ENCODE assay signal across 20 mouse cellular contexts in genomic region chr3:23435016-23435415, GRCm38 (mm10).
DNase-seq lines count a peak whose midpoint lies in the region; ATAC-seq and TF ChIP-seq lines count a peak whose summit lies in the region.
"Had no signal": no experiment of that assay in that cellular context is flagged by ENCODE, and none has a peak within 500 bp of the region (broad histone marks: within the 10 kb centered on the region; RNA-seq: fewer than 3 reads in every experiment).

No protein-coding gene starts in this region.

- TF ChIP-seq EP300 in CH12.LX (IDR thresholded peaks at IDR 0.05; ENCODE audit: low read length) (no peak), MEL (IDR thresholded peaks at IDR 0.05; ENCODE audit: low read depth in 1 of 2, low read length in 2 of 2) (no peak)

- H3K9ac ChIP-seq in CH12.LX (ENCODE audit: insufficient read depth, low read depth) (no peak overlapping the region), MEL (ENCODE audit: control insufficient read depth, low read depth, low read length, poor library complexity, severe bottlenecking) (no peak overlapping the region)
- H3K9ac ChIP-seq in liver, embryonic 11.5 days (ENCODE audit: low read depth, low read length): no peak overlapping the region
- H3K9ac ChIP-seq in kidney, embryonic 14.5 days (ENCODE audit: low read depth, low read length): no peak overlapping the region

- H3K4me3 ChIP-seq in CH12.LX (replicated peaks in 1 of 3; ENCODE audit: low read depth in 2 of 3, low read length in 2 of 3, poor library complexity in 1 of 3) (no peak overlapping the region), MEL (ENCODE audit: control insufficient read depth in 1 of 2, insufficient read depth in 1 of 2, low read depth in 2 of 2, low read length in 2 of 2) (no peak overlapping the region)
- no peak overlapping the region for H3K4me3 ChIP-seq in liver, embryonic 11.5 days (ENCODE audit: low read depth, low read length)
- H3K4me3 ChIP-seq in kidney, embryonic 14.5 days (ENCODE audit: low read length): no peak overlapping the region

- ATAC-seq in liver, embryonic 11.5 days (replicated peaks; ENCODE audit: low FRiP score): no peak
- ATAC-seq in kidney, embryonic 14.5 days (ENCODE audit: low FRiP score, low TSS enrichment): no peak
- ATAC-seq: activated CD4-positive, CD25-positive, alpha-beta regulatory T cell, adult 4 months; CD4-positive, CD25-positive, alpha-beta regulatory T cell, adult 4 months; Patski had no signal

- TF ChIP-seq RAD21 in CH12.LX (IDR thresholded peaks at IDR 0.05; ENCODE audit: low read depth, low read length) (no peak), MEL (IDR thresholded peaks at IDR 0.05; ENCODE audit: low read depth, low read length) (no peak)

- TF ChIP-seq CTCF in CH12.LX (conservative IDR thresholded peaks at IDR 0.05 in 1 of 2, IDR thresholded peaks at IDR 0.05 in 1 of 2; ENCODE audit: low read depth in 2 of 2, low read length in 2 of 2): no peak
- TF ChIP-seq CTCF in MEL (IDR thresholded peaks at IDR 0.05 in 2 of 3, conservative IDR thresholded peaks at IDR 0.05 in 1 of 3; ENCODE audit: control insufficient read depth in 1 of 3, insufficient read depth in 1 of 3, low read depth in 2 of 3, low read length in 3 of 3, poor library complexity in 1 of 3, severe bottlenecking in 1 of 3): no peak

- H3K4me1 ChIP-seq in CH12.LX (ENCODE audit: control insufficient read depth in 1 of 2, insufficient read depth in 2 of 2) (no peaks in the 10 kb centered on the region), MEL (ENCODE audit: control insufficient read depth in 1 of 2, insufficient read depth in 2 of 2, low read length in 2 of 2) (no peaks in the 10 kb centered on the region)
- H3K4me1 ChIP-seq in liver, embryonic 11.5 days (replicated peaks; ENCODE audit: control insufficient read depth, insufficient read depth, low read length): no peaks in the 10 kb centered on the region
- H3K4me1 ChIP-seq in kidney, embryonic 14.5 days (ENCODE audit: control insufficient read depth, insufficient read depth, low read length): no peaks in the 10 kb centered on the region

- dilution Hi-C loops in CH12.LX (cut with MboI; ENCODE audit: extremely low pct_ligation_motif_present, extremely low pct_unique_long_range_greater_than_20kb, low sequenced_read_pairs): no loop called here

- H3K27me3 ChIP-seq in CH12.LX (replicated peaks): no peaks in the 10 kb centered on the region
- H3K27me3 ChIP-seq in MEL (ENCODE audit: control insufficient read depth in 1 of 2, insufficient read depth in 2 of 2, low read length in 2 of 2): no peaks in the 10 kb centered on the region
- no peaks in the 10 kb centered on the region for H3K27me3 ChIP-seq in liver, embryonic 11.5 days (replicated peaks; ENCODE audit: control insufficient read depth, insufficient read depth, low read length)
- no peaks in the 10 kb centered on the region for H3K27me3 ChIP-seq in kidney, embryonic 14.5 days (ENCODE audit: control insufficient read depth, insufficient read depth, low read length)
- H3K27me3 ChIP-seq: Patski had no signal

- no peaks in the 10 kb centered on the region for H3K9me3 ChIP-seq in CH12.LX (replicated peaks; ENCODE audit: low read length)
- H3K9me3 ChIP-seq in MEL (replicated peaks; ENCODE audit: insufficient read depth, low read length): no peaks in the 10 kb centered on the region
- no peaks in the 10 kb centered on the region for H3K9me3 ChIP-seq in liver, embryonic 11.5 days (ENCODE audit: control insufficient read depth, low read length)
- no peaks in the 10 kb centered on the region for H3K9me3 ChIP-seq in kidney, embryonic 14.5 days (ENCODE audit: control insufficient read depth, low read length)
- H3K9me3 ChIP-seq: G1E had no signal

- H3K79me2 ChIP-seq in CH12.LX (replicated peaks; ENCODE audit: control insufficient read depth, extremely low read depth, insufficient read depth, poor library complexity, severe bottlenecking) (no peaks in the 10 kb centered on the region), MEL (ENCODE audit: control insufficient read depth, insufficient read depth, low read length, poor library complexity) (no peaks in the 10 kb centered on the region)

- no peak overlapping the region for H3K4me2 ChIP-seq in CH12.LX (ENCODE audit: insufficient read depth, low read depth, poor library complexity, severe bottlenecking)
- H3K4me2 ChIP-seq in liver, embryonic 11.5 days: no peak overlapping the region
- no peak overlapping the region for H3K4me2 ChIP-seq in kidney, embryonic 14.5 days (replicated peaks; ENCODE audit: low read depth, low read length)

- TF ChIP-seq POLR2A in CH12.LX (IDR thresholded peaks at IDR 0.05; ENCODE audit: low read depth, low read length) (no peak), MEL (IDR thresholded peaks at IDR 0.05; ENCODE audit: control insufficient read depth in 1 of 2, insufficient read depth in 1 of 2, low read depth in 1 of 2, low read length in 2 of 2, poor library complexity in 1 of 2) (no peak)

- no peak overlapping the region for H3K27ac ChIP-seq in CH12.LX (ENCODE audit: insufficient read depth, low read depth)
- H3K27ac ChIP-seq in MEL (ENCODE audit: control insufficient read depth, low read depth, low read length): no peak overlapping the region
- H3K27ac ChIP-seq in liver, embryonic 11.5 days (ENCODE audit: low read depth, low read length): no peak overlapping the region
- H3K27ac ChIP-seq in kidney, embryonic 14.5 days (ENCODE audit: low read depth, low read length): no peak overlapping the region

- in situ Hi-C loops in CH12.LX (cut with MboI; ENCODE audit: low pct_ligation_motif_present, low pct_unique_long_range_greater_than_20kb, low sequenced_read_pairs): no loop called here

- DNase-seq in CH12.LX (ENCODE audit: extremely low read depth) (no peak), MEL (ENCODE audit: low read depth, low spot score) (no peak)
- DNase-seq in liver, embryonic 11.5 days (ENCODE audit: low spot score): no peak
- DNase-seq: adrenal gland, adult 2 months; adrenal gland, adult 8-10 months; adrenal gland, postnatal 10 days; adrenal gland, postnatal 14 days; adrenal gland, postnatal 25 days; adrenal gland, postnatal 36 days; B cell, adult 2 months; cerebellum, adult 11 months; cerebellum, adult 11-12 months; cerebellum, adult 18-20 months; cerebellum, adult 2 months; cerebellum, adult 8-10 months had no signal

- H3K36me3 ChIP-seq in CH12.LX (replicated peaks in 1 of 2; ENCODE audit: control insufficient read depth in 1 of 2, insufficient read depth in 1 of 2, low read length in 1 of 2) (no peaks in the 10 kb centered on the region), MEL (ENCODE audit: control insufficient read depth in 1 of 2, insufficient read depth in 2 of 2, low read length in 2 of 2) (no peaks in the 10 kb centered on the region)
- no peaks in the 10 kb centered on the region for H3K36me3 ChIP-seq in liver, embryonic 11.5 days (ENCODE audit: control insufficient read depth, insufficient read depth, low read length)
- H3K36me3 ChIP-seq in kidney, embryonic 14.5 days (ENCODE audit: control insufficient read depth, insufficient read depth, low read length): no peaks in the 10 kb centered on the region
- H3K36me3 ChIP-seq: G1E had no signal

TF ChIP-seq in CH12.LX, 34 proteins besides CTCF, POLR2A, EP300 and RAD21:
- TF ChIP-seq UBTF (IDR thresholded peaks at IDR 0.05; ENCODE audit: low read depth, low read length) (no peak), MAFK (IDR thresholded peaks at IDR 0.05; ENCODE audit: insufficient replicate concordance, low read length) (0 out of 2 replicates have a peak, but pooled peaks have one; percentile 61)

TF ChIP-seq in MEL, 35 proteins besides CTCF, POLR2A, EP300 and RAD21:
- TF ChIP-seq ZC3H11A (IDR thresholded peaks at IDR 0.05; ENCODE audit: low read depth, low read length) (no peak), MAFK (IDR thresholded peaks at IDR 0.05; ENCODE audit: borderline replicate concordance, low read depth, low read length) (peak; percentile 65; the same call in 1 of the 2 replicates), MYB (IDR thresholded peaks at IDR 0.05; ENCODE audit: low read depth, low read length) (no peak), SMC3 (IDR thresholded peaks at IDR 0.05; ENCODE audit: low read depth, low read length) (no peak), ZKSCAN1 (IDR thresholded peaks at IDR 0.05; ENCODE audit: low read depth, low read length) (no peak), ZMIZ1 (IDR thresholded peaks at IDR 0.05; ENCODE audit: low read depth, low read length) (no peak), USF1 (IDR thresholded peaks at IDR 0.05; ENCODE audit: low read depth, low read length) (no peak)

Comparison
In these comparisons a context has a peak if more than half of its experiments do, and no peak if none do; other contexts are left out.
1. Of the 35 proteins assayed by ChIP-seq in both MEL and CH12.LX: peak only in MEL: none; only in CH12.LX: none; in both: MAFK; in neither: 34.